Mouse (Mus musculus) heart, embryonic 16.5 days (tissue): ENCODE results near the gene Aco2. TPM values are rescaled to one million over a fixed set of nuclear protein-coding genes. Genes with fewer than 3 reads are reported as not detected.

ENCODE experiments used
- ATAC-seq: fragments of 200-750 bp; cut with Nextera tagmentation; replicated peaks from 2 replicates; pipeline ENCODE4 v1.8.0; 2017; ENCODE audit warnings: moderate number of reproducible peaks; ENCODE audit not compliant: insufficient read depth, low FRiP score; ENCODE audit errors: extremely low read depth
- H3K27ac ChIP-seq: fragments of 300-500 bp; sonication (generic); 2 replicates; pipeline ENCODE4 v1.5.1; 2014; ENCODE audit warnings: mild to moderate bottlenecking, low read length, control low read depth, moderate library complexity
- H3K27me3 ChIP-seq: fragments of 300-500 bp; sonication (generic); 2 replicates; pipeline ENCODE4 v1.6.1; 2014; ENCODE audit warnings: low read length, mixed read lengths; ENCODE audit not compliant: control insufficient read depth, insufficient read depth
- H3K36me3 ChIP-seq: fragments of 300-500 bp; sonication (generic); 2 replicates; pipeline ENCODE4 v1.6.1; 2014; ENCODE audit not compliant: control insufficient read depth, insufficient read depth
- H3K4me1 ChIP-seq: fragments of 300-500 bp; sonication (generic); 2 replicates; pipeline ENCODE4 v1.6.1; 2014; ENCODE audit warnings: low read length, mixed read lengths; ENCODE audit not compliant: control insufficient read depth, insufficient read depth
- H3K4me2 ChIP-seq: fragments of 300-500 bp; sonication (generic); 2 replicates; pipeline ENCODE4 v1.6.1; 2014; ENCODE audit warnings: low read depth, mild to moderate bottlenecking, control low read depth, low read length
- H3K4me3 ChIP-seq: fragments of 300-500 bp; sonication (generic); 2 replicates; pipeline ENCODE4 v1.5.1; 2014; ENCODE audit warnings: mild to moderate bottlenecking, control low read depth, low read length
- H3K9ac ChIP-seq: fragments of 300-500 bp; sonication (generic); 2 replicates; pipeline ENCODE4 v1.6.1; 2014; ENCODE audit warnings: low read length, control low read depth
- H3K9me3 ChIP-seq: fragments of 300-500 bp; sonication (generic); replicated peaks from 2 replicates; pipeline ENCODE4 v1.6.1; 2016; ENCODE audit warnings: low read length; ENCODE audit not compliant: control insufficient read depth
- WGBS: fragments of 180-500 bp; shearing (Covaris S2); extraction: QIAGEN DNeasy Blood & Tissue Kit; methylation state at CpG from one replicate; pipeline ENCODE4 v1.1.7; 2014; 5-methylcytosine and 5-hydroxymethylcytosine counted together
- polyA plus RNA-seq: library from polyadenylated mRNA; unstranded; fragments of >200 nt; fragmentation: Nextera tagmentation; extraction: Ambion mirVana; gene quantifications from 2 replicates; pipeline ENCODE4 v1.2.1, GENCODE M21; 2015

The Aco2 gene
- polyA plus RNA-seq, 1 experiment from 2014 or later = 769 TPM

DNA sequence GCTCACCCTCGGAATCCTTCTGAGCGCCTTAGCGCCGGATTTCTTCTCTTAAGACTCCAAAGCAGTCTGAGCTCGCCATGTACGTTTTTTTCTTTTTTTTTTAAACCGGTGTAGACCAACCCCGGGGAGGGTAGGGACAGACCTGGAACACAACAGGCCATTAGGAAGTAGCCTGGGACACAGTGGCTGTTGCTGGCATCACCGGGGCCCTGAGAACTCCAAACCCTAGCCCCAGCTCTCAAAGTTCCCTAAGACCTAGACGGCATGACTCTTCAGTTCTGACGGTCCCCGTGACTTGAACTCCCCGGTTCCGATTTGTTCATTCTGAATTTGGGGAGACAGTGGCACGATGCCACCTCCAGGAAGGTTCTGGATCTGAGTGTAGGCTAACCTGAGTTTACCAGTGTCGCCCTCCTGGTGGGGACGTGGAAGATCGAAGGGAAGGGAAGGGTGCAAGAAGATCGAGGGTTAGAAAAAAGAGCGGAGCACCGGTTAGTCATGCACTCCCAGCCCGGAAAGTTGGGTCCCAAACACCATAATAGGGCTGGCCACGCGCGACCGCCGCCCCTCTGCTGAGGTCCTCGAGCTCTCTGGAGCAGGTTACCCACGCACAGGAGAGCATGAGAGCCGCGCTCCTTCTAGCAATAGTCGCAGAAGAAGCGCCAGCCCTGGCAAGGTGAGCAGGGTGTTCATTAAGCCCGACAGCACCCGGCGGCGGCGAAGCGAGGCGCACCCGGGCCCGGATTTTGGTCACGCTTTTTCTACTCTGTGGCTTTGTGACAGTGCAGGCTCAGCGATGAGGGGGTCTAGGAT, 13.4 kb upstream of the Aco2 start, which contains the start of gene Tob2:
Tob2 (minus strand) TSS at position 280 of the 813 bp plus-strand sequence.
- peak within 1 kb of the TSS; percentile 98 for H3K9ac ChIP-seq
- H3K27me3 ChIP-seq = no peaks in the 10 kb centered on the region
- H3K27ac ChIP-seq = peak within 1 kb of the TSS; percentile 99
- H3K4me1 ChIP-seq = peaks cover 13% of the 10 kb centered on the region
- WGBS = under 1% methylated on average over 44 of the region's 44 CpGs
- H3K4me2 ChIP-seq = peak within 1 kb of the TSS; percentile 89
- H3K9me3 ChIP-seq = no peaks in the 10 kb centered on the region
- peak; percentile 2; the same call in 1 of the 2 replicates for ATAC-seq
- H3K4me3 ChIP-seq = peak within 1 kb of the TSS; percentile 96
- H3K36me3 ChIP-seq = no peaks in the 10 kb centered on the region

DNA sequence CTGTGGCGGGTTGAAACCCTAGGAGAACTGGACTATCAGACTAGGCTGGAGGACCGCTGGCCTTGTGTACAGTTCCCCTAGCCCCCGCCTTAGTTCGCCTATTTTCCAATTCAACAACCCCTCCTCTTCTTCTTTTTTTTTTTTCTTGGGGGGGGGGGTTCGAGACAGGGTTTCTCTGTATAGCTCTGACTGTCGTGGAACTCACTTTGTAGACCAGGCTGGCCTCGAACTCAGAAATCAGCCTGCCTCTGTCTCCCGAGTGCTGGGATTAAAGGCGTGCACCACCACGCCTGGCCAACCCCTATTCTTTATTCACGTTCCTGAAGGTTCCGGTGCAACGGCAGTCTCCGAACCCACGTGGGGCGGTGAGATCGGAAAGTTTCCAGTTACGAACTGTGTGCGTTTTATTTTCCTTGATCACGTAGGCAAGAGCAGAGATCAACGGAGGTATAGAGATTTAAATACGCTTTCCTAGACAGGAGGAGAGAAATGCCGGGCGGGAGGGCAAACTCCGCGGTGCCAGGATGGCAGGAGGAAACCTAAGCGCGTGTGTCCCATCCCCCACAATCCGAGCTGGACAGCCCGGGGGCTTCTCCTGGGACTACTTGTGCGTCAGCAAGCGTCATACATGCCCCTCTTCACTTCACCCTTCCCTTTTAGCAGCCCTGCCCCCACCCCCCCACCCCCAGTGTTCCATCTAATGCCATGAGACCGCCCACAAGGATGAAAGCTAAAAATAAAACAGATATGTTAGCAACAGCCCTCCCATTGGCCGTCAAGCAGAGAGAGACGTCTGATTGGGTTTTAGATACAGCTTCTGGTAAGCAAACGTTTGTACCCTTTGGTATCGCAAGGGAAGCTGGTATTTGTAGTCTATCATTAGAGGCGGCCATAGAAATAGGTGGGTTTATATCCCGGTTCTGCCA, 12.5 kb upstream of the Aco2 start:
- under 1% methylated on average over 39 of the region's 39 CpGs for WGBS
- Histone ChIP-seq H3K36me3 (peaks cover 8% of the 10 kb centered on the region; the same call in 1 of the 2 replicates), H3K4me3 (peak overlapping the region; percentile 96), H3K27me3 (no peaks in the 10 kb centered on the region), H3K9ac (peak overlapping the region; percentile 98), H3K9me3 (no peaks in the 10 kb centered on the region), H3K4me1 (peaks cover 12% of the 10 kb centered on the region), H3K4me2 (peak overlapping the region; percentile 89), H3K27ac (peak overlapping the region; percentile 99)
- ATAC-seq = peak; percentile 83

- H3K27ac ChIP-seq = peak overlapping the region; percentile 76
- H3K9me3 ChIP-seq = no peaks in the 10 kb centered on the region
- peak overlapping the region; percentile 50 for H3K9ac ChIP-seq
- WGBS = 40% methylated on average over 8 of the region's 8 CpGs
- H3K4me2 ChIP-seq = peak overlapping the region; percentile 89
- ATAC-seq = no peak
- H3K36me3 ChIP-seq = peaks cover 9% of the 10 kb centered on the region; the same call in 1 of the 2 replicates
- H3K27me3 ChIP-seq = no peaks in the 10 kb centered on the region
- no peak overlapping the region; the same call in 1 of the 2 replicates for H3K4me3 ChIP-seq
- peaks cover 7% of the 10 kb centered on the region for H3K4me1 ChIP-seq
Measured at GRCm38 (mm10) chr15:81860471-81861135, 11.5 kb upstream of the Aco2 start.

GRCm38 (mm10) chr15:81864238-81864637, 7.9 kb upstream of the Aco2 start:
- Histone ChIP-seq H3K27ac (no peak overlapping the region), H3K9ac (no peak overlapping the region), H3K4me3 (no peak overlapping the region), H3K36me3 (peaks cover 41% of the 10 kb centered on the region), H3K9me3 (no peaks in the 10 kb centered on the region), H3K4me1 (peaks cover 7% of the 10 kb centered on the region), H3K27me3 (no peaks in the 10 kb centered on the region), H3K4me2 (no peak overlapping the region)
- 87% methylated on average over 7 of the region's 7 CpGs for WGBS
- ATAC-seq = no peak

- Histone ChIP-seq H3K4me2 (no peak overlapping the region), H3K9ac (no peak overlapping the region), H3K9me3 (no peaks in the 10 kb centered on the region), H3K27ac (no peak overlapping the region), H3K27me3 (no peaks in the 10 kb centered on the region), H3K4me3 (no peak overlapping the region), H3K4me1 (peaks cover 17% of the 10 kb centered on the region), H3K36me3 (peaks cover 40% of the 10 kb centered on the region)
- 95% methylated on average over 5 of the region's 5 CpGs for WGBS
- no peak for ATAC-seq
Measured at GRCm38 (mm10) chr15:81869985-81870384, 2.1 kb upstream of the Aco2 start.

- Histone ChIP-seq H3K9me3 (no peaks in the 10 kb centered on the region), H3K4me3 (peak within 1 kb of the TSS; percentile 99), H3K9ac (peak within 1 kb of the TSS; percentile 99), H3K27ac (peak within 1 kb of the TSS; percentile 99), H3K4me1 (peaks cover 22% of the 10 kb centered on the region), H3K4me2 (peak within 1 kb of the TSS; percentile 96), H3K36me3 (peaks cover 32% of the 10 kb centered on the region), H3K27me3 (no peaks in the 10 kb centered on the region)
- under 1% methylated on average over 30 of the region's 30 CpGs for WGBS
- peak; percentile 89 for ATAC-seq
Measured at GRCm38 (mm10) chr15:81871604-81872261, 376 bp upstream of the Aco2 start, which contains the start of gene Phf5a. TSS of gene Phf5a (minus strand) at chr15:81871911.

- Histone ChIP-seq H3K27ac (peak overlapping the region; percentile 82), H3K9me3 (no peaks in the 10 kb centered on the region), H3K9ac (peak overlapping the region; percentile 49), H3K4me2 (peak overlapping the region; percentile 34), H3K4me1 (peaks cover 39% of the 10 kb centered on the region), H3K36me3 (no peaks in the 10 kb centered on the region), H3K4me3 (no peak overlapping the region; the same call in 1 of the 2 replicates), H3K27me3 (no peaks in the 10 kb centered on the region)
- 31% methylated on average over 5 of the region's 5 CpGs for WGBS
- peak; percentile 62 for ATAC-seq
Measured at GRCm38 (mm10) chr15:81879531-81880401, 7.7 kb downstream of the Aco2 start.
